Mouse (Mus musculus) ovary, adult 18-20 months (tissue): Measurements from ENCODE around the gene Hist2h2bb.
"Not testable (repeated sequence)": the region's sequence is repeated elsewhere in the genome, so short reads cannot be mapped to it uniquely, and the experiment has no call there.

ENCODE experiments used
- DNase-seq: peaks from one replicate; pipeline ENCODE4 v3.0.0; 2022; ENCODE audit warnings: low spot score, mixed read lengths

Hist2h2bb gene

DNA sequence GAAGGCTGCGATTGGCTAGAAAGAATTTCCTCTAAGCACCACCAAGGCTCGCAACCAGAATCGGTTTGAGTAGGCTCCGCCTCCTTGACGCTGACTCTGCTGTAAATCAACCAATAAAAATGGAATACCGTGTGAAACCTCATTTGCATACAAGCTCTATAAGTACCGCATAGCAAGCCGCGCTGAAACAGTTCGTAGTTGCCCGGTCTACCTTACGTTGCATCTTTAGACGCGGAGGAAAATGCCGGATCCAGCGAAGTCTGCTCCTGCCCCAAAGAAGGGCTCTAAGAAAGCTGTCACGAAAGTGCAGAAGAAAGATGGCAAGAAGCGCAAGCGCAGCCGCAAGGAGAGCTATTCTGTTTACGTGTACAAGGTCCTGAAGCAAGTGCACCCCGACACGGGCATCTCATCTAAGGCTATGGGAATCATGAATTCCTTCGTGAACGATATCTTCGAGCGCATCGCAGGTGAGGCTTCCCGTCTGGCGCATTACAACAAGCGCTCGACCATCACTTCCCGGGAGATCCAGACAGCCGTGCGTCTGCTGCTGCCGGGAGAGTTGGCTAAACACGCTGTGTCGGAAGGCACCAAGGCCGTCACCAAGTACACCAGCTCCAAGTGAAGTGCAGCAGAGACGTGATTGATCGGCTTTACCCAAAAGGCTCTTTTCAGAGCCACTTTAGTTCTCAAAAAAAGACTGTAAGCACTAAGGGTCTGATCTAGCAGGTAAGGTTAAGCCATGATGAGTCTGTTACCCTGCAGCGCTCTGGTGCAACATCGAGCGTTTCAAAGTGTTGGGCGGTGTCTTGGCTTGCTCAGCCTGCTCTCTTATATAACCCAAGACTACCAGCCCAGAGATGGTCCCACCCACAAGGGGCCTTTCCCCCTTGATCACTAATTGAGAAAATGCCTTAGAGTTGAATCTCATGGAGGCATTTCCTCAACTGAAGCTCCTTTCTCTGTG is at the start of gene Hist2h2bb:
TSS of gene Hist2h2bb (plus strand) at position 242 of the 964 bp plus-strand sequence.
- DNase-seq, result peak; percentile 89

- not testable (repeated sequence) for DNase-seq
Measured at GRCm38 (mm10) chr3:96220131-96220764, 49.3 kb upstream of the Hist2h2bb start.

GRCm38 (mm10) chr3:96220765-96221639 is 48.5 kb upstream of the Hist2h2bb start, which contains the start of the genes Hist2h2ac and Hist2h2be:
Gene Hist2h2ac, minus strand, starts transcription at chr3:96220880.
Gene Hist2h2be, plus strand, starts transcription at chr3:96221119.
- DNase-seq, result peak; percentile 88

GRCm38 (mm10) chr3:96221640-96222038 is 47.9 kb upstream of the Hist2h2bb start:
- DNase-seq, result no peak

- no peak for DNase-seq
Measured at GRCm38 (mm10) chr3:96222774-96223173, 46.8 kb upstream of the Hist2h2bb start.

- DNase-seq, result no peak
Measured at GRCm38 (mm10) chr3:96225421-96225820, 44.1 kb upstream of the Hist2h2bb start.

GRCm38 (mm10) chr3:96226695-96227648 is 42.6 kb upstream of the Hist2h2bb start:
- no peak for DNase-seq

DNA sequence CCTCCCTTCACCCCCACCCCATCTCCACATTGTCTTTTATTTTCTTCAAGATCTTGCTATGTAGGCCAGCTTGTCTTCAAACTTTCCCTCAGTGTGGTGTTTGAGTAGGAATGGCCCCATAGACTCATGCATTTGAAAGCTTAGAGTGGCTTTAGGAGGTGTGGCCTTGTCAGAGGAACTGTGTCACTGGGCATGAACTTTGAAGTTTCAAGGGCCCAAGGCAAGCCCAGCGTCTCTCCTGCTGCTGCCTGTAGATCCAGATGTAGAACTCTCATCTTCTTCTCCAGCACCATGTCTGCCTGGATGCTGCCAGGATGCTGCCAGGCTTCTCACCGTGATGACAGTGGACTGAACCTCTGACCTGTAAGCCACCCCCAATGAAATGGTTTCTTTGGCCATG is 40.7 kb upstream of the Hist2h2bb start:
- no peak for DNase-seq

DNA sequence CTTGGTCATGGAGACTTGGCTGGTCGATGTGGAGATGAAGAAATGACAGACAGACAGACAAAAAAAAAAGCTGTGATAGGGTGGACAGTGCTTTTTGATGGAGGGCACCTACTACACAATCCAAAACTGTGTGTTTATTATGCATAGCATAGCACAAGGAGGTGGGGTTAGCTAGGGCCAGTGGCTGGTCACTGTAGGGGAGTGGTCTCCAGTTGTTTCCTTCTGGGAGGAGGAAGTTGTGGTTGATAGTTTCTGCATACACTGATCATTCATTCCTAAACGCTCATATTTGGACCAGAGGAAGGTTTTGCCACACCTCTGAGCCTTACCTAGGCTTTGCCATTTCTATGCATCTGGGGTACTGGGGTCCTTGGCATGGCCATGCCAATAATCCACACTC is 39.1 kb upstream of the Hist2h2bb start:
- no peak for DNase-seq

DNA sequence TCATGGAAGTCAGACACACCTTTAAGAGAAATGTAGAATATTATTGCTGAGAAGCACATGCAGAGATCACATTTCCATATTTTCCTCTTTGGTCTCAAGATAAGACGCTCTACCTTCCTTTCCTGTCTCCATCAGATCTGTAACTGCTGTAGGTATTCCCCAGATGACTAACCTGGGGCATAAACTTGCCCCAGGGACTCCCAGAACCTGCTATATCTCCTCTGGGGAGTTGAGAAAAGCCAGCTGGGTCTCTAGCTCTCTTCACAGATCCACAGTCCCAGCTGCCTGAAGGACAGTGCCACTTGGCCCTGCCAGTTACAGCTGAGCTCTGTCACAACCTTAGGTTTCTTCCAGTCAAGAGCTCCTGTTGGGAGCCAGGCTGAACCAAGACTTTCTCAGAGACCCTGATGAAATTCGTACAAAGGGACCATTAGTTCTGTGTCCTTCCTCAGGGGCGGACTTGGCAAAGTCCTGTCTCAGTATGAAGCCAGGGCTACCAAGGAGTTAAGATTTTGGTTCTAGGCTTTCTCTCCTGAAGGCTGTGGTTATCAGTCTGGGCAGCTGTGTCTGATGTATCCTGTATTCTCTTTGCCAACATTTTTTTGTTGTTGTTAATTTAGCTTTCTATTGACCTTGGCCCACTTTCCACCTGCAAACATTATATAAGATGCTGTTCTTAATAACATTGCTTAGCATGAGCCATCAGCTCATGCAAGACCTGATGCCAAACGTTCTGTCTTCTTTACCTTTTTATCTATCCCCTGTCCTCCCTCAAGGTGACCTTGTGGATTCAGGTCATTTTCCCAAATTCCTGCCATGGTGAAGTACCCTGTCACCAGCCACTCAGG is 38.4 kb upstream of the Hist2h2bb start:
- no peak for DNase-seq

DNA sequence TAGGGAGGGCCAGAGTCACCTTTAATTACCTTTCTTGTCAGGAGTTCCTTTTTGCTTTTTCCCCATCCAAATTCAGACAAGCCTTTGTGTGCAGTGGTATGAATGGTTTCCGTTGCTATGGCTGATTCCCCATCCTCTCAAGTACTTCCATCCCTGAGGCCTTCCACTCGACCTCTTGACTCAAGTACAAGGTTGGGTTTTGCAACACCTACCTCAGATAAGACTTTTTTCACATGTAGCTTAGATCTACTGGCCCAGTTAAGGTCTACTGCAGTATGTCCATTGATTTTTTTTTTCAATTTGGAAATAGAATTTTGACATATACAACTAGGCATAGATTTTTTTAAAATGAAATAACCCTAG is 37.8 kb upstream of the Hist2h2bb start:
- DNase-seq, result no peak

DNA sequence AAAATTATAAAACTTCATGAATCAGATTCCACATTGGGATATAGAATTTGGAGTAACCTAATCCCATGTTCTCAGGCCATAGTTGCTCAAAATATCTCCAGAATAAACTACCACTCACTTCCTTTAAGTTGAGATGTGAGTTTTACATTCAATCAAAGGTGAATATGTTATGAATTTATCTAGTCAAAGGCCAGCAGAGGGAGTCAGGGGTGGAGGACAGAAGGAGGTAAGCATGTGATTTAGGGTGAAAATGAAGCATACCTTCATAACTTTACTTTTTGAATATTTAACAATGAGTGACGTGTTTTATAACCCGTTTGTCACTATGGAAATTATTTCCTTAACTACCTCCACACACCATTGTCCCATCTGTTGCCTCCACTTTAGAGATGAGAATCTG is 34.6 kb upstream of the Hist2h2bb start:
- no peak for DNase-seq

- no peak for DNase-seq
Measured at GRCm38 (mm10) chr3:96235836-96236235, 33.7 kb upstream of the Hist2h2bb start.

- no peak for DNase-seq
Measured at GRCm38 (mm10) chr3:96236834-96237334, 32.7 kb upstream of the Hist2h2bb start.

- DNase-seq, result no peak
Measured at GRCm38 (mm10) chr3:96237335-96237903, 32.1 kb upstream of the Hist2h2bb start.

GRCm38 (mm10) chr3:96237904-96238511 is 31.5 kb upstream of the Hist2h2bb start:
- no peak for DNase-seq

- peak; percentile 62 for DNase-seq
Measured at GRCm38 (mm10) chr3:96238954-96239793, 30.4 kb upstream of the Hist2h2bb start, which contains the start of gene Hist2h3c2. Gene Hist2h3c2, minus strand, starts transcription at chr3:96239127.
